Mouse (Mus musculus): Measurements from ENCODE around the gene Ice2. TPM values are rescaled to one million over a fixed set of nuclear protein-coding genes. Genes with fewer than 3 reads are reported as not detected.

Ice2 gene
- polyA plus RNA-seq, 1 experiment, result 7.6 TPM

GRCm38 (mm10) chr9:69394234-69394633 lies 3.5 kb upstream of the Ice2 start:
- Histone ChIP-seq H3K4me3 (ENCODE audit: insufficient read depth, low read length) (no peak overlapping the region), H3K4me1 (ENCODE audit: control insufficient read depth, insufficient read depth, low read length) (peaks cover 3% of the 10 kb centered on the region; the same call in 1 of the 2 replicates), H3K27ac (ENCODE audit: insufficient read depth, low read length) (no peak overlapping the region)
- no peak for TF ChIP-seq CTCF (IDR thresholded peaks at IDR 0.05; ENCODE audit: extremely low read depth, insufficient read depth, low read length)
- no peak for TF ChIP-seq POLR2A (IDR thresholded peaks at IDR 0.05; ENCODE audit: extremely low read depth, insufficient read depth, low read length)

DNA sequence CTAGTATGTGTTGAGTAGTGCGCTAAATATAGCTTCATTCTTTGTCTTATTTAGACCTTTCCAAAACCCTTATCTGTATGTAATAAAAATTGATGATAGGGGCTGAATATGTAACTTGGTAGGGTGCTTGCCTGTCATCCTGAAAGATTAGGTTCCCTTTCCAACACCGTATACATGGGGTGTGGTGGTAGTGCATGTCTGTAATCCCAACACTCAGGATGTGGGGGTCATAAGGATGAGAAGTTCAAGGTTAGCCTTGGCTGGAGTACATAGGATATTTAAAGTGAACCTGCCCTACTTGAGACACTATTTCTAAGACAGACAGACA lies 310 bp upstream of the Ice2 start:
- no peak overlapping the region for H3K27ac ChIP-seq (ENCODE audit: insufficient read depth, low read length)

GRCm38 (mm10) chr9:69398453-69398850 lies 746 bp downstream of the Ice2 start:
- Histone ChIP-seq H3K27ac (ENCODE audit: insufficient read depth, low read length) (peak overlapping the region; percentile 92; the same call in 1 of the 2 replicates), H3K4me3 (ENCODE audit: insufficient read depth, low read length) (peak overlapping the region; percentile 91), H3K4me1 (ENCODE audit: control insufficient read depth, insufficient read depth, low read length) (peaks cover 3% of the 10 kb centered on the region; the same call in 1 of the 2 replicates)
- TF ChIP-seq POLR2A (IDR thresholded peaks at IDR 0.05; ENCODE audit: extremely low read depth, insufficient read depth, low read length) (no peak), CTCF (IDR thresholded peaks at IDR 0.05; ENCODE audit: extremely low read depth, insufficient read depth, low read length) (no peak)

More for the DNA sequence above, 310 bp upstream of the Ice2 start:
- peak overlapping the region; percentile 91 for H3K4me3 ChIP-seq (ENCODE audit: insufficient read depth, low read length)
- H3K4me1 ChIP-seq (ENCODE audit: control insufficient read depth, insufficient read depth, low read length), result peaks cover 3% of the 10 kb centered on the region; the same call in 1 of the 2 replicates
- TF ChIP-seq CTCF (IDR thresholded peaks at IDR 0.05; ENCODE audit: extremely low read depth, insufficient read depth, low read length) (no peak), POLR2A (IDR thresholded peaks at IDR 0.05; ENCODE audit: extremely low read depth, insufficient read depth, low read length) (no peak)

DNA sequence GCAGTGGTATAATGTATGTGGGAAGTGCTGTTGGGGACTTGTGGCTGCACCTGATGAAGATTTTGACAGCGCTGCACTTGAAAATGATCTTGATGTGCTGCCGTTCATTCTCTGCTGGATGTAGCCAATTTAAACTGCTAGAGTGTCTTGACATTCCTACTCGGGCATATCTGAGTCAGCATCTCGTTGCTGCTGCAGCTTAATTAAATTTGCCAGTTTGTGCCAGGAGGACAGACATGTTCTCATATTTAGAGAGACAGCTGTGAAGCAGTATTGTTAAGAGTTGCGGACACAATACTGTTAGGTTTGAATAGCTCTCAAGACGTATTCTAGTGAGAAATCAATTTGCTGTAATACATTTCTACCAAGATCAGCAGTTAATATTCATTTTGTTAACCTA lies 7.0 kb downstream of the Ice2 start:
- H3K27ac ChIP-seq (ENCODE audit: insufficient read depth, low read length), result no peak overlapping the region
- no peaks in the 10 kb centered on the region for H3K4me1 ChIP-seq (ENCODE audit: control insufficient read depth, insufficient read depth, low read length)
- no peak for TF ChIP-seq CTCF (IDR thresholded peaks at IDR 0.05; ENCODE audit: extremely low read depth, insufficient read depth, low read length)
- no peak for TF ChIP-seq POLR2A (IDR thresholded peaks at IDR 0.05; ENCODE audit: extremely low read depth, insufficient read depth, low read length)
- H3K4me3 ChIP-seq (ENCODE audit: insufficient read depth, low read length), result no peak overlapping the region

GRCm38 (mm10) chr9:69419476-69419875 lies 21.8 kb downstream of the Ice2 start:
- Histone ChIP-seq H3K27ac (ENCODE audit: insufficient read depth, low read length) (no peak overlapping the region), H3K4me1 (ENCODE audit: control insufficient read depth, insufficient read depth, low read length) (no peaks in the 10 kb centered on the region), H3K4me3 (ENCODE audit: insufficient read depth, low read length) (no peak overlapping the region)
- TF ChIP-seq POLR2A (IDR thresholded peaks at IDR 0.05; ENCODE audit: extremely low read depth, insufficient read depth, low read length) (no peak), CTCF (IDR thresholded peaks at IDR 0.05; ENCODE audit: extremely low read depth, insufficient read depth, low read length) (no peak)

DNA sequence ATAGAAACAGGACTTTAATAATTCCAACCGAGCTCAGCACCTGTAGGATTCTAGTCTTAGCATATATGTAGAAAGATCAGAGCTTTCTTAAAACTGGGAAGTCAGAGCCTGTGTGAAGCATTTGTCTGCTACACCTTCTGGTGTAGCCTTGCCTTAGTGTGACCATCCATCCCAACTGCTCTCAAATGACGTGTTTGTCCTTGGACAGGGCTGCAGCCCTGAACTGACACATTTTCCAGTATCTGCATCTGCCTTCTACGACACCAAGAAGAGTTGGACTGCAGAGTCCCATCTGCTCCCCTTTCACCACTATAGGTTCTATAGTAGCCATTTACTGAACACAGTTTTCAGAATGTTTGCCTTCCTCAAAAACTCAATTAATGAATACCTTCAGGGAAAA lies 32.8 kb downstream of the Ice2 start:
- Histone ChIP-seq H3K4me3 (ENCODE audit: insufficient read depth, low read length) (no peak overlapping the region), H3K27ac (ENCODE audit: insufficient read depth, low read length) (no peak overlapping the region), H3K4me1 (ENCODE audit: control insufficient read depth, insufficient read depth, low read length) (peaks cover 4% of the 10 kb centered on the region; the same call in 1 of the 2 replicates)
- TF ChIP-seq POLR2A (IDR thresholded peaks at IDR 0.05; ENCODE audit: extremely low read depth, insufficient read depth, low read length) (no peak), CTCF (IDR thresholded peaks at IDR 0.05; ENCODE audit: extremely low read depth, insufficient read depth, low read length) (no peak)

DNA sequence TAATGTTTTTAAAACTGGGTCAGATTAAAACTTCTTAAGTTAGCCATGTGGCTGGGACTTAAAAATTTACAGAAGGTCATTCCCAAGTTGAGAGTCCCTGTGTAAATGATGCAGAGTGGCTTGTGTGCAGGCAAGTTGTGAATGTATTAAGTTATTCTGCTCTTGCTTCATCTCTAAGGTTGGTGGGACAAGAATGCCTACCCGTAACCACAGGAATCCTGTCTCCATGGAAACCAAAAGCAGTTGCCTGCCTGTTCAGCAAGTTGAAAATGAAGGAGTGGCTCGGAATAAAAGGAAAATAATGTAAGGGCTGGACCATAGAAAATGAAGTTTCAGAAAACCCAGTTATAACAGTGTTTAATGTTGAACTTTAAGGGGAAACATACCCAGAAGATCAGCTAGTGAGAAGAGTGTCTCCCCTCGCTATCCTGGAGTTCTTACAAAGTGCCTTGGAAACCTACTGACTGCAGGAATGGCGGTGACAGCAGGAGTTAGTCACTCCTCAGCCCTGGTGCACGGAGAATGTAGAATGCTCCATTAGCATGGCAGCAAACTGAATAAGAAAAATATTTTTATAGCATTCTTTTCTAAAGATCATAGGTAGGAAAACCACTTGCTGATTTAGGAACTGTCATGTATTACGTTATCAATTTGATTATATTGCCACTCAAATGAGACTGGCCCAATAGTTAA lies 34.3 kb downstream of the Ice2 start:
- TF ChIP-seq POLR2A (IDR thresholded peaks at IDR 0.05; ENCODE audit: extremely low read depth, insufficient read depth, low read length) (no peak), CTCF (IDR thresholded peaks at IDR 0.05; ENCODE audit: extremely low read depth, insufficient read depth, low read length) (no peak)
- peaks cover 4% of the 10 kb centered on the region; the same call in 1 of the 2 replicates for H3K4me1 ChIP-seq (ENCODE audit: control insufficient read depth, insufficient read depth, low read length)
- H3K27ac ChIP-seq (ENCODE audit: insufficient read depth, low read length), result no peak overlapping the region
- no peak overlapping the region for H3K4me3 ChIP-seq (ENCODE audit: insufficient read depth, low read length)

DNA sequence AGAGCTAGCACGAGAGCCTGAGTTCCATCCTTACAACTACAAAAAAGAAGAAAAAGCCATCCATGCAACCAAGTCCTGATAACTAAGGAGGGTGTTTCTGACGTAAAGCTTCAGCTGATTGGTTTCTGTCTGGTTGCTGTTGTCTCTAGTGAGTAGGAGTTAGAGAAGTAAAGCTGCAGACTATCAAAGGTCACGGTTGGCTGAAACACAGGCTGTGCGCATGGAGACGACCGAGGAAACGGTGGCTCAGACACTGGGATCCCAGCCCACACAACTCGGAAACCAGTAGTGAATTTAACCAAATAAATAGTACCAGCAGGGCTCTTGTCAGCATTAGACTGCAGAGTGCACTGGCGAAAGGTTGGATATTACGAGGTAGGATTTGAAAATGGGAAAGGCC lies 37.5 kb downstream of the Ice2 start:
- Histone ChIP-seq H3K4me1 (ENCODE audit: control insufficient read depth, insufficient read depth, low read length) (peaks cover 4% of the 10 kb centered on the region; the same call in 1 of the 2 replicates), H3K27ac (ENCODE audit: insufficient read depth, low read length) (no peak overlapping the region), H3K4me3 (ENCODE audit: insufficient read depth, low read length) (no peak overlapping the region)
- TF ChIP-seq POLR2A (IDR thresholded peaks at IDR 0.05; ENCODE audit: extremely low read depth, insufficient read depth, low read length) (no peak), CTCF (IDR thresholded peaks at IDR 0.05; ENCODE audit: extremely low read depth, insufficient read depth, low read length) (no peak)

GRCm38 (mm10) chr9:69435662-69436061 lies 38.0 kb downstream of the Ice2 start:
- Histone ChIP-seq H3K27ac (ENCODE audit: insufficient read depth, low read length) (no peak overlapping the region), H3K4me3 (ENCODE audit: insufficient read depth, low read length) (no peak overlapping the region), H3K4me1 (ENCODE audit: control insufficient read depth, insufficient read depth, low read length) (peaks cover 4% of the 10 kb centered on the region; the same call in 1 of the 2 replicates)
- TF ChIP-seq POLR2A (IDR thresholded peaks at IDR 0.05; ENCODE audit: extremely low read depth, insufficient read depth, low read length) (no peak), CTCF (IDR thresholded peaks at IDR 0.05; ENCODE audit: extremely low read depth, insufficient read depth, low read length) (no peak)

DNA sequence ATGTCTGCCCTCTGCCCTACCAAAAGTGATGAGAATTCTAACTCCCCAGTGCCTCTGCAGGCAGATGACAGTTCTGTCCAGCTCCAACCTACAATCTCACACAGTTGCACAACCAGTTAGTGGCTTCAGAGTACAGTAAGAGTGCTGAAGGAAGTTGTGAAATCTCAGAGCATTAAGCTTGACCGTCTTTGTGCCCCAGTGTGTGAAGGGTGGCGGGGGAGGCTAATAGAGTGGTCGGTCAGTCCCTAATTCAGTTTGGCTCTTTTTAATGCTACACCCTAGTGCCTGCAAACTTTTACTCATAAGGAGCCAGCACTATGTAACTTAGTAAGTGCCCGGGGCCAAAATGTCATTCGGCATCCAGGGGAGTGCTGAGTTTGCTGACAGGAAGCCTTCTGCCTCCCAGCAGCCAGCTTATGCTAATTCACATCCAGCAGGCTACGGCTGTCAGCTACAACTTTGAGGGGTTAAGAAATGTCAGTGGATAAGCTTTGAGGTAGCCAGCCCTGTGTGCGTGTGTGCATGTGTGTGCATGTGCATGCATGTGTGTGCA lies 42.2 kb downstream of the Ice2 start:
- no peaks in the 10 kb centered on the region for H3K4me1 ChIP-seq (ENCODE audit: control insufficient read depth, insufficient read depth, low read length)
- no peak overlapping the region for H3K4me3 ChIP-seq (ENCODE audit: insufficient read depth, low read length)
- no peak overlapping the region for H3K27ac ChIP-seq (ENCODE audit: insufficient read depth, low read length)
- TF ChIP-seq CTCF (IDR thresholded peaks at IDR 0.05; ENCODE audit: extremely low read depth, insufficient read depth, low read length) (no peak), POLR2A (IDR thresholded peaks at IDR 0.05; ENCODE audit: extremely low read depth, insufficient read depth, low read length) (no peak)
